Mouse (Mus musculus) forebrain, postnatal 0 days (tissue): ENCODE results near the gene Hipk1. TPM values are rescaled to one million over a fixed set of nuclear protein-coding genes. Genes with fewer than 3 reads are reported as not detected.
"Not testable (repeated sequence)": the region's sequence is repeated elsewhere in the genome, so short reads cannot be mapped to it uniquely, and the experiment has no call there.

Experiments
- ATAC-seq: fragments of 200-750 bp; cut with Nextera tagmentation; 2 replicates; pipeline ENCODE4 v1.8.0; 2017; ENCODE audit warnings: mild to moderate bottlenecking, moderate library complexity
- DNase-seq: peaks from one replicate; pipeline ENCODE4 v3.0.0-alpha.2; 2015
- H3K27ac ChIP-seq: fragments of 300-500 bp; sonication (generic); 2 replicates; pipeline ENCODE4 v1.5.1; 2014; ENCODE audit warnings: low read depth, mild to moderate bottlenecking, antibody characterized with exemption, low read length, moderate library complexity, mixed read lengths
- H3K27me3 ChIP-seq: fragments of 300-500 bp; sonication (generic); 2 replicates; pipeline ENCODE4 v1.6.1; 2014; ENCODE audit warnings: mild to moderate bottlenecking, low read length, mixed read lengths; ENCODE audit not compliant: insufficient read depth
- H3K36me3 ChIP-seq: fragments of 300-500 bp; sonication (generic); 2 replicates; pipeline ENCODE4 v1.6.1; 2014; ENCODE audit warnings: mild to moderate bottlenecking, moderate library complexity; ENCODE audit not compliant: insufficient read depth
- H3K4me1 ChIP-seq: fragments of 300-500 bp; sonication (generic); 2 replicates; pipeline ENCODE4 v1.6.1; 2014; ENCODE audit warnings: antibody characterized with exemption; ENCODE audit not compliant: insufficient read depth
- H3K4me2 ChIP-seq: fragments of 300-500 bp; sonication (generic); 2 replicates; pipeline ENCODE4 v1.6.1; 2014; ENCODE audit warnings: low read depth, mild to moderate bottlenecking, moderate library complexity
- H3K4me3 ChIP-seq: fragments of 300-500 bp; sonication (generic); 2 replicates; pipeline ENCODE4 v1.5.1; 2014; ENCODE audit warnings: low read depth, low read length, mixed read lengths
- H3K9ac ChIP-seq: fragments of 300-500 bp; sonication (generic); 2 replicates; pipeline ENCODE4 v1.6.1; 2014; ENCODE audit warnings: mild to moderate bottlenecking
- H3K9me3 ChIP-seq: fragments of 300-500 bp; sonication (generic); 2 replicates; pipeline ENCODE4 v1.6.1; 2016; ENCODE audit warnings: low read length
- CTCF ChIP-seq: sonication (generic); IDR thresholded peaks from 2 replicates; pipeline ENCODE4 v1.5.1; 2016; ENCODE audit warnings: antibody characterized with exemption, control low read depth, low read depth
- WGBS: fragments of 180-500 bp; shearing (Covaris S2); extraction: QIAGEN DNeasy Blood & Tissue Kit; methylation state at CpG from one replicate; pipeline ENCODE4 v1.1.7; 2014; 5-methylcytosine and 5-hydroxymethylcytosine counted together
- polyA plus RNA-seq: library from polyadenylated mRNA; unstranded; fragments of >200 nt; fragmentation: Nextera tagmentation; extraction: Ambion mirVana; gene quantifications from 2 replicates; pipeline ENCODE4 v1.2.1, GENCODE M21; 2015
- total RNA-seq: library from RNA; depleted of rRNA; stranded (reverse); fragments of >200 nt; gene quantifications from 2 replicates; pipeline ENCODE4 v1.2.3, GENCODE M21; 2014

Gene Hipk1
- total and polyA plus RNA-seq, 2 experiments from 2014 or later, result 5.6 to 47.4 TPM

GRCm38 (mm10) chr3:103792566-103792965 is 1.2 kb upstream of the Hipk1 start:
- no peak for ATAC-seq
- Histone ChIP-seq H3K4me1 (peaks cover 9% of the 10 kb centered on the region; the same call in 1 of the 2 replicates), H3K9ac (no peak overlapping the region), H3K4me2 (no peak overlapping the region), H3K9me3 (no peaks in the 10 kb centered on the region), H3K27ac (no peak overlapping the region), H3K27me3 (no peaks in the 10 kb centered on the region), H3K36me3 (no peaks in the 10 kb centered on the region), H3K4me3 (no peak overlapping the region)
- 80% methylated on average over 1 of the region's 1 CpGs for WGBS
- DNase-seq, result no peak
- TF ChIP-seq CTCF, result no peak

GRCm38 (mm10) chr3:103792111-103792406 is 696 bp upstream of the Hipk1 start:
- not testable (repeated sequence) for H3K4me3 ChIP-seq, H3K9me3 ChIP-seq, H3K4me1 ChIP-seq, DNase-seq, ATAC-seq, H3K36me3 ChIP-seq, H3K9ac ChIP-seq, H3K27me3 ChIP-seq
- WGBS, result 79% methylated on average over 5 of the region's 5 CpGs
- Histone ChIP-seq H3K4me2 (peak overlapping the region; percentile 72), H3K27ac (peak overlapping the region; percentile 91; the same call in 1 of the 2 replicates)

- peak; percentile 13; the same call in 1 of the 2 replicates for TF ChIP-seq CTCF
- Histone ChIP-seq H3K9me3 (no peaks in the 10 kb centered on the region), H3K27ac (peak overlapping the region; percentile 91), H3K4me3 (peak overlapping the region; percentile 92), H3K4me2 (peak overlapping the region; percentile 72), H3K27me3 (no peaks in the 10 kb centered on the region), H3K9ac (peak overlapping the region; percentile 88), H3K4me1 (peaks cover 9% of the 10 kb centered on the region; the same call in 1 of the 2 replicates), H3K36me3 (no peaks in the 10 kb centered on the region)
- peak; percentile 70 for ATAC-seq
- 1% methylated on average over 50 of the region's 61 CpGs for WGBS
- DNase-seq, result peak; percentile 49
Observed at GRCm38 (mm10) chr3:103790346-103791145, 817 bp downstream of the Hipk1 start.

GRCm38 (mm10) chr3:103789891-103790345 is 1.4 kb downstream of the Hipk1 start:
- H3K4me2 ChIP-seq, result peak overlapping the region; percentile 72
- TF ChIP-seq CTCF, result no peak
- 2% methylated on average over 14 of the region's 14 CpGs for WGBS
- peak overlapping the region; percentile 88 for H3K9ac ChIP-seq
- DNase-seq (peak; percentile 16), ATAC-seq (no peak)
- peak overlapping the region; percentile 91 for H3K27ac ChIP-seq
- H3K4me3 ChIP-seq, result peak overlapping the region; percentile 92
- no peaks in the 10 kb centered on the region for H3K9me3 ChIP-seq
- H3K36me3 ChIP-seq, result no peaks in the 10 kb centered on the region
- no peaks in the 10 kb centered on the region for H3K27me3 ChIP-seq
- peaks cover 9% of the 10 kb centered on the region; the same call in 1 of the 2 replicates for H3K4me1 ChIP-seq

- H3K27me3 ChIP-seq, result no peaks in the 10 kb centered on the region
- ATAC-seq (no peak), DNase-seq (no peak)
- no peak overlapping the region for H3K27ac ChIP-seq
- no peaks in the 10 kb centered on the region for H3K36me3 ChIP-seq
- 82% methylated on average over 7 of the region's 7 CpGs for WGBS
- no peak overlapping the region for H3K9ac ChIP-seq
- peak overlapping the region; percentile 72; the same call in 1 of the 2 replicates for H3K4me2 ChIP-seq
- peaks cover 9% of the 10 kb centered on the region; the same call in 1 of the 2 replicates for H3K4me1 ChIP-seq
- no peaks in the 10 kb centered on the region for H3K9me3 ChIP-seq
- TF ChIP-seq CTCF, result no peak
- no peak overlapping the region for H3K4me3 ChIP-seq
Observed at GRCm38 (mm10) chr3:103789096-103789495, 2.3 kb downstream of the Hipk1 start.

- ATAC-seq (no peak), DNase-seq (no peak)
- no peak for TF ChIP-seq CTCF
- Histone ChIP-seq H3K9ac (no peak overlapping the region), H3K27ac (no peak overlapping the region), H3K36me3 (no peaks in the 10 kb centered on the region), H3K27me3 (no peaks in the 10 kb centered on the region), H3K4me3 (no peak overlapping the region), H3K9me3 (no peaks in the 10 kb centered on the region), H3K4me1 (peaks cover 9% of the 10 kb centered on the region; the same call in 1 of the 2 replicates), H3K4me2 (no peak overlapping the region)
- WGBS, result 63% methylated on average over 7 of the region's 7 CpGs
Observed at GRCm38 (mm10) chr3:103787225-103787624, 4.1 kb downstream of the Hipk1 start.

GRCm38 (mm10) chr3:103782844-103783609 is 8.3 kb downstream of the Hipk1 start:
- H3K27me3 ChIP-seq, result no peaks in the 10 kb centered on the region
- TF ChIP-seq CTCF, result no peak
- DNase-seq (no peak), ATAC-seq (no peak)
- no peaks in the 10 kb centered on the region for H3K4me1 ChIP-seq
- no peaks in the 10 kb centered on the region for H3K36me3 ChIP-seq
- no peak overlapping the region for H3K27ac ChIP-seq
- no peak overlapping the region for H3K9ac ChIP-seq
- no peak overlapping the region for H3K4me2 ChIP-seq
- no peaks in the 10 kb centered on the region for H3K9me3 ChIP-seq
- H3K4me3 ChIP-seq, result no peak overlapping the region
- WGBS, result 89% methylated on average over 4 of the region's 4 CpGs
